Mouse (Mus musculus): Measurements from ENCODE around the gene Gm9767. TPM values are rescaled to one million over a fixed set of nuclear protein-coding genes. Genes with fewer than 3 reads are reported as not detected.

Gm9767 gene
- polyA plus RNA-seq, 1 experiment from 2014 or later: 0.37 TPM

DNA sequence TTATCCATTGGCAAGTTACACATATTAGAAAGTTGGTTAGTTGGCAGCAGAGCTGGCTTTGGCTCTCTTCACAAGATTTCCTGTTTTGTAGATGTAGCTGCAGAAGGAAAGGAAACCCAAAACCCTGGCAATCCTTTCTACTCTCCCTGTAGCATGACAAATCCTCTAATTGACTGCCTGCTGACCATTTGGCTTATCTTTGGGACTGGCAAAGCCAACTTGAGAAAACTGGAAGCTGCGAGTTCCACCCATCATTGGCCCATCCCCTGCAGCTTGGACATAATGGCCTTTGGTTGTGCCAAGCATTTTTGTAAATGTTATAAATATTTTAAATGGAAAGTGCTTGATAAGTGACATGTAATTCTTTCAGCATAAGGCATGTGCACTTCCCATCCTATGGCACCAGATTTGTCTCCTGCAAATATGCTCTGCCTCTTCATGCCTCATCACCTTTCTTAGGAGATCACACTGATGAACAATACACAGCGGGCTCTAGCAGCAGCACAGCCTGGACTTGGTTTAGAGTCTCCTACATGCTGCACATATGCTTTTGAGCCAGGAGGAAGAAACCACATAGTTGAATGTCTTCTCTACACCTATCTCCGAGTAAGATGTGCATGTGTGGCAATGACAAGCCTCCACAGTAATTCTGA, 25.4 kb downstream of the Gm9767 start:
- no peak for ATAC-seq (ENCODE audit: insufficient number of reproducible peaks, low FRiP score, low TSS enrichment, low read depth)
- no peaks in the 10 kb centered on the region for H3K36me3 ChIP-seq
- WGBS: 76% methylated on average over 3 of the region's 3 CpGs
- H3K4me3 ChIP-seq (replicated peaks): no peak overlapping the region
- no peak overlapping the region for H3K9ac ChIP-seq
- no peak overlapping the region for H3K4me2 ChIP-seq (replicated peaks)
- no peaks in the 10 kb centered on the region for H3K4me1 ChIP-seq
- no peak overlapping the region for H3K27ac ChIP-seq (replicated peaks)
- no peaks in the 10 kb centered on the region for H3K9me3 ChIP-seq (replicated peaks)
- H3K27me3 ChIP-seq: no peaks in the 10 kb centered on the region

DNA sequence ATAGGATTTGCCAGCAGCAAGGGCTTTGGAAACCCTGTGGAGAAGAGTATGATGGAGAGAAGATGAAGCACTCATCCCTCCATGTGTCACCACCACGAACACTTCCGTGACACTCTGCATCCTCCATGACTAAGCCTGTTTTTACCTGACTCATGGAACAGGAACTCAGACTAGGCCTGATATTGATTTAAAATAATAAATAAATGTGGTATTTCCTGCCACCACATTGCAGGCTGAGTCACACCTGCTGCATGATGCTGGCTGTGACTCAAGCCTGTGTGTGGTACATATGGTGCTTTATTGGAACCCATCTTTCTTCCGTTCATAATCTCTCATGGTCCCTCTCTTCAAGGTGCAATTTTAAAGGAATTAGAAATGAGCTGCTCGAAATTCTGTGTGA, 36.4 kb downstream of the Gm9767 start:
- Histone ChIP-seq H3K27ac (replicated peaks) (no peak overlapping the region), H3K9me3 (replicated peaks) (no peaks in the 10 kb centered on the region), H3K4me2 (replicated peaks) (no peak overlapping the region), H3K4me3 (replicated peaks) (no peak overlapping the region), H3K36me3 (no peaks in the 10 kb centered on the region), H3K4me1 (no peaks in the 10 kb centered on the region), H3K9ac (no peak overlapping the region), H3K27me3 (no peaks in the 10 kb centered on the region)
- ATAC-seq (ENCODE audit: insufficient number of reproducible peaks, low FRiP score, low TSS enrichment, low read depth): no peak
- 77% methylated on average over 4 of the region's 4 CpGs for WGBS

DNA sequence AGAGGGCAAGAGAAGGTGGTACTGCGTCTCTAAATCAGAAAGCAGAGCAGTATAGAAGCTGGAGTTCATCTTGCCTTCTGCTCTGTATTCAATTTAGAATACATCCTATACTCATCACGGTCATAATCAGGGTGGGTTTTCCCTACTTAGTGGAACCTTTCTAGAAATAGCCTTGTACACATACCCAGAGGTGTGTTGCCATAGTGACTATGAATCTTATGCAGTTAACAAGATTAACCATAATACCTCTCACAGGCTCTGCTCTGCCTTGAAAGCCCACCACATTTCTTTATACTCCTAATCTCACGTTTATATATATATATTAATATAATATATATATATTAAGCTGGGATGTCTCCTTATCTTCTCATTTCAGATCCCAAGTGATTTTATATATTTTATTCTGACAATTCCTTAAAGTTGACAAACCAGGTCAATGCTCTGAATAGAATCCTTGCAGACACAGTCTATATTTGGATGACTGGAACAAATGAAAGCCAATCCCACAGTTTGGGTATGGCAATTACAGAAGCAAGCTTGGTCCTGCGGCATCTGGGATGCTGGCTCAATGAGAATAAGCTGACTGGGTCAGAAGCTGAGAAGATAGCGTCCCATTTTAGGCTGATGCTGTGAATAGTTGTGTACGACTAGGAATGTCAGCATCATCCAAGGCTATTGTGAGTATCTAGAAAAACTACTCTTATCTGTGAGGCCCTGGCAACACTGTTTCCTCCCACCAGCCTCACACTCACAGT, 41.2 kb downstream of the Gm9767 start:
- no peak overlapping the region for H3K9ac ChIP-seq
- 71% methylated on average over 6 of the region's 6 CpGs for WGBS
- no peak for ATAC-seq (ENCODE audit: insufficient number of reproducible peaks, low FRiP score, low TSS enrichment, low read depth)
- H3K27ac ChIP-seq (replicated peaks): no peak overlapping the region
- no peaks in the 10 kb centered on the region for H3K4me1 ChIP-seq
- no peaks in the 10 kb centered on the region for H3K27me3 ChIP-seq
- no peaks in the 10 kb centered on the region for H3K36me3 ChIP-seq
- no peaks in the 10 kb centered on the region for H3K9me3 ChIP-seq (replicated peaks)
- no peak overlapping the region for H3K4me2 ChIP-seq (replicated peaks)
- H3K4me3 ChIP-seq (replicated peaks): no peak overlapping the region

GRCm38 (mm10) chr10:26119822-26120183, 41.7 kb downstream of the Gm9767 start:
- Histone ChIP-seq H3K4me2 (replicated peaks) (no peak overlapping the region), H3K27ac (replicated peaks) (no peak overlapping the region), H3K27me3 (no peaks in the 10 kb centered on the region), H3K9me3 (replicated peaks) (no peaks in the 10 kb centered on the region), H3K36me3 (no peaks in the 10 kb centered on the region), H3K9ac (no peak overlapping the region), H3K4me3 (replicated peaks) (no peak overlapping the region), H3K4me1 (no peaks in the 10 kb centered on the region)
- 62% methylated on average over 1 of the region's 1 CpGs for WGBS
- ATAC-seq (ENCODE audit: insufficient number of reproducible peaks, low FRiP score, low TSS enrichment, low read depth): no peak

Other genes starting within 250 kb of the Gm9767 start
- gene Tmem200a, start 797 bp downstream of the Gm9767 start, polyA plus RNA-seq (2015; fragmentation: Nextera tagmentation; extraction: Ambion mirVana): 14.8 and 15.8 TPM in 2 replicates
- gene Samd3, start 151.5 kb downstream of the Gm9767 start, polyA plus RNA-seq (2015; fragmentation: Nextera tagmentation; extraction: Ambion mirVana): 0.14 and 0.28 TPM in 2 replicates